Comparison of ENCODE assay signal across 9 mouse cellular contexts in the genomic region with DNA sequence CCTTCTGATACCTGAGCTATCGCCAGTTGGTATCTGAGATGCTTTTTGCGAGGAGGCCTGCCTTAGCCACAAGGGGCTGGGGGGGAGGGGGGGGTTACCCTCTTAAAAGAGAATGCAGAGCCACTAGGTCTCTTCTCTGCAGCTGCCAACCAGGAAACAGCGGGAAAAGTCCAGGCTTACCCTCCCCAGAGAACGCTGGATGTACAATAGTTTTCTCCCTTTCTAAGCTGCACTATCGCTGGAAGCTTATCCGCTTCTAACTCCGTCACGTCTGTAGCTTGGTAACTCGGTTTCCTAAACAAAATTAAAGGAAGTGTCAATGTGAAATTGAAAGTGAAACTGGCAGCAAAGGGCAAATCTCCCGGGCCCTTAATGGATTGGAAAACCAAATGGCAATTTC.
A peak's percentile ranks its signal among the peaks of the same experiment; 100 is the strongest.
DNase-seq lines count a peak whose midpoint lies in the region; ATAC-seq and TF ChIP-seq lines count a peak whose summit lies in the region.
"Had no signal": no experiment of that assay in that cellular context is flagged by ENCODE, and none has a peak within 500 bp of the region (broad histone marks: within the 10 kb centered on the region; RNA-seq: fewer than 3 reads in every experiment).

No protein-coding gene starts in this region.

- peaks cover 12% of the 10 kb centered on the region for H3K4me1 ChIP-seq in neural tube, embryonic 13.5 days (replicated peaks)
- 0 out of 2 replicates have a peak, but pooled peaks cover 3% of the 10 kb centered on the region for H3K4me1 ChIP-seq in heart, embryonic 16.5 days (ENCODE audit: control insufficient read depth, insufficient read depth, low read length)
- peaks cover 13% of the 10 kb centered on the region; the same call in 1 of the 2 replicates for H3K4me1 ChIP-seq in limb, embryonic 13.5 days
- H3K4me1 ChIP-seq in cerebellum, adult 2 months (ENCODE audit: control insufficient read depth, insufficient read depth, low read length) = no peaks in the 10 kb centered on the region

- TF ChIP-seq CTCF in cerebellum, adult 2 months (IDR thresholded peaks at IDR 0.05; ENCODE audit: borderline replicate concordance, insufficient read depth, low read depth, low read length) = no peak

- H3K27me3 ChIP-seq in neural tube, embryonic 13.5 days = no peaks in the 10 kb centered on the region
- no peaks in the 10 kb centered on the region for H3K27me3 ChIP-seq in heart, embryonic 16.5 days (ENCODE audit: control insufficient read depth, insufficient read depth, low read length)
- no peaks in the 10 kb centered on the region for H3K27me3 ChIP-seq in limb, embryonic 13.5 days
- H3K27me3 ChIP-seq in cerebellum, adult 2 months (ENCODE audit: control insufficient read depth, insufficient read depth, low read length) = no peaks in the 10 kb centered on the region; the same call in 1 of the 2 replicates
- H3K27me3 ChIP-seq: midbrain, embryonic 12.5 days had no signal

- no peaks in the 10 kb centered on the region for H3K36me3 ChIP-seq in neural tube, embryonic 13.5 days
- no peaks in the 10 kb centered on the region for H3K36me3 ChIP-seq in heart, embryonic 16.5 days (ENCODE audit: control insufficient read depth, insufficient read depth)
- H3K36me3 ChIP-seq in limb, embryonic 13.5 days = no peaks in the 10 kb centered on the region
- H3K36me3 ChIP-seq: midbrain, embryonic 12.5 days had no signal

- H3K9me3 ChIP-seq in neural tube, embryonic 13.5 days = no peaks in the 10 kb centered on the region
- H3K9me3 ChIP-seq in heart, embryonic 16.5 days (replicated peaks; ENCODE audit: control insufficient read depth, low read length) = no peaks in the 10 kb centered on the region
- H3K9me3 ChIP-seq in limb, embryonic 13.5 days = no peaks in the 10 kb centered on the region
- H3K9me3 ChIP-seq: midbrain, embryonic 12.5 days had no signal

- H3K27ac ChIP-seq in neural tube, embryonic 13.5 days (replicated peaks) = no peak overlapping the region
- peak overlapping the region; percentile 41; the same call in 1 of the 2 replicates for H3K27ac ChIP-seq in heart, embryonic 16.5 days (ENCODE audit: low read length)
- no peak overlapping the region for H3K27ac ChIP-seq in limb, embryonic 13.5 days
- H3K27ac ChIP-seq in cerebellum, adult 2 months (ENCODE audit: insufficient read depth, low read length) = no peak overlapping the region
- H3K27ac ChIP-seq: midbrain, embryonic 12.5 days had no signal

- ATAC-seq in neural tube, embryonic 13.5 days (ENCODE audit: low read depth) = no peak
- ATAC-seq in heart, embryonic 16.5 days (replicated peaks; ENCODE audit: extremely low read depth, insufficient read depth, low FRiP score) = peak; percentile 58; the same call in 1 of the 2 replicates
- ATAC-seq in limb, embryonic 13.5 days (ENCODE audit: low FRiP score, low read depth) = no peak

- WGBS in neural tube, embryonic 13.5 days = 68% methylated on average over 10 of the region's 10 CpGs
- WGBS in heart, embryonic 16.5 days = 32% methylated on average over 10 of the region's 10 CpGs
- WGBS in limb, embryonic 13.5 days = 55% methylated on average over 10 of the region's 10 CpGs
- WGBS in cerebellum, adult 2 months = 65% methylated on average over 10 of the region's 10 CpGs

- no peak for DNase-seq in neural tube, embryonic 10.5 days (ENCODE audit: extremely low spot score, low spot score)
- peak; percentile 28 for DNase-seq in skeletal muscle tissue, adult 2 months (ENCODE audit: low read depth, low spot score)
- DNase-seq in right cerebral cortex, postnatal 10 days (ENCODE audit: low spot score in 2 of 2) = no peak
- DNase-seq in natural killer cell, adult 2 months (ENCODE audit: low spot score in 2 of 2) = no peak
- no peak for DNase-seq in cerebellum, adult 2 months

- H3K4me2 ChIP-seq in neural tube, embryonic 13.5 days = 0 out of 2 replicates have a peak overlapping the region, but pooled peaks have one; percentile 1
- H3K4me2 ChIP-seq in heart, embryonic 16.5 days (ENCODE audit: low read depth, low read length) = peak overlapping the region; percentile 63
- H3K4me2 ChIP-seq in limb, embryonic 13.5 days (replicated peaks) = peak overlapping the region; percentile 36
- H3K4me2 ChIP-seq: midbrain, embryonic 12.5 days had no signal

- no peak overlapping the region for H3K4me3 ChIP-seq in neural tube, embryonic 13.5 days
- H3K4me3 ChIP-seq in heart, embryonic 16.5 days (ENCODE audit: low read length) = peak overlapping the region; percentile 39
- H3K4me3 ChIP-seq in limb, embryonic 13.5 days = no peak overlapping the region
- no peak overlapping the region for H3K4me3 ChIP-seq in cerebellum, adult 2 months (replicated peaks; ENCODE audit: insufficient read depth, low read depth, low read length)
- H3K4me3 ChIP-seq: midbrain, embryonic 12.5 days had no signal

- no peak overlapping the region for H3K9ac ChIP-seq in neural tube, embryonic 13.5 days
- peak overlapping the region; percentile 57 for H3K9ac ChIP-seq in heart, embryonic 16.5 days (ENCODE audit: low read length)
- no peak overlapping the region for H3K9ac ChIP-seq in limb, embryonic 13.5 days
- H3K9ac ChIP-seq: midbrain, embryonic 12.5 days had no signal

- TF ChIP-seq POLR2A in cerebellum, adult 2 months (IDR thresholded peaks at IDR 0.05; ENCODE audit: borderline replicate concordance, insufficient read depth, low read length) = no peak

Comparison
In these comparisons a context has a peak if more than half of its experiments do, and no peak if none do; other contexts are left out.
1. H3K4me2 ChIP-seq: peak in every context shown above with its lines; median percentile 63 in heart, embryonic 16.5 days; 36 in limb, embryonic 13.5 days; 1 in neural tube, embryonic 13.5 days.